Mouse (Mus musculus): ENCODE data around the gene Maats1. TPM values are rescaled to one million over a fixed set of nuclear protein-coding genes. Genes with fewer than 3 reads are reported as not detected.
A peak's percentile ranks its signal among the peaks of the same experiment; 100 is the strongest.

The Maats1 gene
- total and polyA plus RNA-seq, 3 experiments = 0.03 TPM; not detected in 2

- Histone ChIP-seq H3K9me3 (replicated peaks; ENCODE audit: insufficient read depth, low read length) (no peaks in the 10 kb centered on the region), H3K36me3 (ENCODE audit: control insufficient read depth in 1 of 2, insufficient read depth in 2 of 2, low read length in 2 of 2) (no peaks in the 10 kb centered on the region), H3K27ac (ENCODE audit: control insufficient read depth, low read depth, low read length) (no peak overlapping the region), H3K4me3 (ENCODE audit: control insufficient read depth in 1 of 2, insufficient read depth in 1 of 2, low read depth in 2 of 2, low read length in 2 of 2) (no peak overlapping the region), H3K4me1 (ENCODE audit: control insufficient read depth in 1 of 2, insufficient read depth in 2 of 2, low read length in 2 of 2) (no peaks in the 10 kb centered on the region), H3K79me2 (ENCODE audit: control insufficient read depth, insufficient read depth, low read length, poor library complexity) (no peaks in the 10 kb centered on the region), H3K27me3 (ENCODE audit: control insufficient read depth in 1 of 2, insufficient read depth in 2 of 2, low read length in 2 of 2) (peaks cover 0 to 2% of the 10 kb centered on the region in 2 experiments; a peak in 1 of 4 replicates), H3K9ac (ENCODE audit: control insufficient read depth, low read depth, low read length, poor library complexity, severe bottlenecking) (no peak overlapping the region)
- DNase-seq (ENCODE audit: low read depth, low spot score) = no peak
- TF ChIP-seq POLR2A (IDR thresholded peaks at IDR 0.05; ENCODE audit: control insufficient read depth in 1 of 2, insufficient read depth in 1 of 2, low read depth in 1 of 2, low read length in 2 of 2, poor library complexity in 1 of 2) = no peak
- TF ChIP-seq ZNF384 (IDR thresholded peaks at IDR 0.05; ENCODE audit: low read depth, low read length) = no peak
- no peak for TF ChIP-seq POLR2AphosphoS2 (IDR thresholded peaks at IDR 0.05; ENCODE audit: low read length)
- no peak for TF ChIP-seq NRF1 (IDR thresholded peaks at IDR 0.05; ENCODE audit: insufficient read depth, low read depth, low read length, poor library complexity, severe bottlenecking)
- no peak for TF ChIP-seq CHD1 (IDR thresholded peaks at IDR 0.05; ENCODE audit: low read depth, low read length)
- no peak for TF ChIP-seq JUND (IDR thresholded peaks at IDR 0.05; ENCODE audit: low read depth, low read length)
- no peak for TF ChIP-seq ETS1 (IDR thresholded peaks at IDR 0.05; ENCODE audit: low read depth, low read length)
Measured at GRCm38 (mm10) chr16:38255927-38256326, 86.0 kb downstream of the Maats1 start.

GRCm38 (mm10) chr16:38255107-38255506 is 86.8 kb downstream of the Maats1 start:
- TF ChIP-seq SMC3 (IDR thresholded peaks at IDR 0.05; ENCODE audit: low read depth, low read length) (peak; percentile 44), CTCF (IDR thresholded peaks at IDR 0.05 in 2 of 3, conservative IDR thresholded peaks at IDR 0.05 in 1 of 3; ENCODE audit: control insufficient read depth in 1 of 3, insufficient read depth in 1 of 3, low read depth in 2 of 3, low read length in 3 of 3, poor library complexity in 1 of 3, severe bottlenecking in 1 of 3) (peak; percentile 9 to 33 (median 14); a peak in 5 of 6 replicates), ZMIZ1 (IDR thresholded peaks at IDR 0.05; ENCODE audit: low read depth, low read length) (no peak)
- Histone ChIP-seq H3K4me1 (ENCODE audit: control insufficient read depth in 1 of 2, insufficient read depth in 2 of 2, low read length in 2 of 2) (no peaks in the 10 kb centered on the region), H3K36me3 (ENCODE audit: control insufficient read depth in 1 of 2, insufficient read depth in 2 of 2, low read length in 2 of 2) (no peaks in the 10 kb centered on the region), H3K9ac (ENCODE audit: control insufficient read depth, low read depth, low read length, poor library complexity, severe bottlenecking) (no peak overlapping the region), H3K27ac (ENCODE audit: control insufficient read depth, low read depth, low read length) (no peak overlapping the region), H3K79me2 (ENCODE audit: control insufficient read depth, insufficient read depth, low read length, poor library complexity) (no peaks in the 10 kb centered on the region), H3K9me3 (replicated peaks; ENCODE audit: insufficient read depth, low read length) (no peaks in the 10 kb centered on the region), H3K27me3 (ENCODE audit: control insufficient read depth in 1 of 2, insufficient read depth in 2 of 2, low read length in 2 of 2) (peaks cover 0 to 2% of the 10 kb centered on the region in 2 experiments; a peak in 1 of 4 replicates), H3K4me3 (ENCODE audit: control insufficient read depth in 1 of 2, insufficient read depth in 1 of 2, low read depth in 2 of 2, low read length in 2 of 2) (no peak overlapping the region)
- no peak for DNase-seq (ENCODE audit: low read depth, low spot score)

GRCm38 (mm10) chr16:38254001-38254400 is 87.9 kb downstream of the Maats1 start:
- no peak overlapping the region for H3K9ac ChIP-seq (ENCODE audit: control insufficient read depth, low read depth, low read length, poor library complexity, severe bottlenecking)
- H3K27me3 ChIP-seq (ENCODE audit: control insufficient read depth in 1 of 2, insufficient read depth in 2 of 2, low read length in 2 of 2) = peaks cover 0 to 2% of the 10 kb centered on the region in 2 experiments; a peak in 1 of 4 replicates
- H3K79me2 ChIP-seq (ENCODE audit: control insufficient read depth, insufficient read depth, low read length, poor library complexity) = no peaks in the 10 kb centered on the region
- no peaks in the 10 kb centered on the region for H3K9me3 ChIP-seq (replicated peaks; ENCODE audit: insufficient read depth, low read length)
- TF ChIP-seq MYC (IDR thresholded peaks at IDR 0.05; ENCODE audit: low read depth, low read length) (no peak), EP300 (IDR thresholded peaks at IDR 0.05; ENCODE audit: low read depth in 1 of 2, low read length in 2 of 2) (no peak), BHLHE40 (IDR thresholded peaks at IDR 0.05; ENCODE audit: borderline replicate concordance, low read depth, low read length) (no peak), E2F4 (IDR thresholded peaks at IDR 0.05; ENCODE audit: borderline replicate concordance, low read depth, low read length) (no peak), ZC3H11A (IDR thresholded peaks at IDR 0.05; ENCODE audit: low read depth, low read length) (no peak), CHD1 (IDR thresholded peaks at IDR 0.05; ENCODE audit: low read depth, low read length) (no peak)
- DNase-seq (ENCODE audit: low read depth, low spot score) = no peak
- H3K27ac ChIP-seq (ENCODE audit: control insufficient read depth, low read depth, low read length) = no peak overlapping the region
- H3K36me3 ChIP-seq (ENCODE audit: control insufficient read depth in 1 of 2, insufficient read depth in 2 of 2, low read length in 2 of 2) = no peaks in the 10 kb centered on the region
- no peaks in the 10 kb centered on the region for H3K4me1 ChIP-seq (ENCODE audit: control insufficient read depth in 1 of 2, insufficient read depth in 2 of 2, low read length in 2 of 2)
- no peak overlapping the region for H3K4me3 ChIP-seq (ENCODE audit: control insufficient read depth in 1 of 2, insufficient read depth in 1 of 2, low read depth in 2 of 2, low read length in 2 of 2)

Data from MEL (cell line).